ENCODE assay signal across 8 mouse cellular contexts in the genomic region with DNA sequence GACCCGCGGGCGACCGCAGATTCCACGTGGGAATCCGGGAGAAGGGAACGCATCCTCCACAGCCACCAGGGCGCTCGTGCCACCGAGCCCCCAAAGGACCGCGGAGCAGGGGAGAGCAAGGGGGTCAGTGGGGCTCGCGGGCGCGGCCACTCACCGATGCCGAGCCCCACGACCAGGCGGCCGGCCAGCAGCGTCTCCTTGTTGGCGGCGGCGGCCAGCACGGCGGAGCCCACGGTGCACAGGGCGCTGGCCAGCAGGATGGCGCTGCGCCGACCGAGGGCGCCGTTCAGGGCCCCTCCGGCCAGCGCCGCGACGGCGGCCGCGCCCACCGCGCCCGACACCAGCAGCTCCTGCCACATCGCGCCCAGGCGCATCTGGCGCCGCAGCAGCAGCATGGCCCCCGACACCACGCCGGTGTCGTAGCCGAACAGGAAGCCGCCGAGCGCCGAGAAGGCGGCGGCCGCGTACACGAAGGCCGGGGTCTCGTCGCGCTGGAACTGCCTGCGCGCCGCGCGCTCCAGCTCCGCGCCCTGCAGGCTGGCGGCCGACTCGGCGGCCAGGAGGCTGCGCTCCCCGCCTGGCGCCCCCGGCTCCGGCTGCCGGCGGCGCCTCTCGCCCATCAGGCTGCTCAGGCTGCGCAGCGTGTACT. TPM values are rescaled to one million over a fixed set of nuclear protein-coding genes. Genes with fewer than 3 reads are reported as not detected.
DNase-seq lines count a peak whose midpoint lies in the region; ATAC-seq and TF ChIP-seq lines count a peak whose summit lies in the region.

No protein-coding gene starts in this region.

- no peak for TF ChIP-seq CTCF in small intestine, adult 2 months (IDR thresholded peaks at IDR 0.05; ENCODE audit: extremely low read depth, insufficient read length, insufficient replicate concordance, low read depth, low read length)

- intact Hi-C loops in gastrocnemius, postnatal 14 days (cut with DNase I; ENCODE audit: low total_unique reads): loop anchor here (5.0 kb wide), 1 partner anchor 95 kb away; no protein-coding TSS in a partner anchor
- intact Hi-C loops in left cerebral cortex, postnatal 36 days (cut with DNase I): loop anchor here (10.0 kb wide), 1 partner anchor 388 kb away; no protein-coding TSS in a partner anchor

- TF ChIP-seq POLR2A in small intestine, adult 2 months (IDR thresholded peaks at IDR 0.05; ENCODE audit: low read depth, low read length): no peak

- under 1% methylated on average over 74 of the region's 91 CpGs for WGBS in neural tube, embryonic 11.5 days
- 0% methylated on average over 79 of the region's 91 CpGs for WGBS in intestine, embryonic 14.5 days
- under 1% methylated on average over 81 of the region's 91 CpGs for WGBS in lung, embryonic 16.5 days
- 1% methylated on average over 89 of the region's 91 CpGs for WGBS in small intestine, adult 2 months

- peak overlapping the region; percentile 68 for H3K4me3 ChIP-seq in neural tube, embryonic 11.5 days (ENCODE audit: low read depth, low read length)
- peak overlapping the region; percentile 67 for H3K4me3 ChIP-seq in intestine, embryonic 14.5 days (ENCODE audit: low read depth, low read length)
- peak overlapping the region; percentile 74 for H3K4me3 ChIP-seq in lung, embryonic 16.5 days (ENCODE audit: low read length)
- peak overlapping the region; percentile 92 for H3K4me3 ChIP-seq in small intestine, adult 2 months (ENCODE audit: low read depth, low read length)

- peak overlapping the region; percentile 70 for H3K9ac ChIP-seq in neural tube, embryonic 11.5 days (ENCODE audit: low read length)
- H3K9ac ChIP-seq in intestine, embryonic 14.5 days (ENCODE audit: low read length): peak overlapping the region; percentile 65
- peak overlapping the region; percentile 73 for H3K9ac ChIP-seq in lung, embryonic 16.5 days (ENCODE audit: low read length)

- DNase-seq in neural tube, embryonic 11.5 days (ENCODE audit: low spot score): no peak
- no peak for DNase-seq in neural tube, embryonic 10.5 days (ENCODE audit: extremely low spot score, low spot score)
- DNase-seq in cerebellum, adult 9-10 months: peak; percentile 45
- peak; percentile 33 for DNase-seq in gastrocnemius, postnatal 14 days
- DNase-seq in intestine, embryonic 14.5 days (ENCODE audit: low spot score): peak; percentile 67
- no peak for DNase-seq in left cerebral cortex, postnatal 36 days (ENCODE audit: low spot score in 2 of 2)

- no peaks in the 10 kb centered on the region for H3K36me3 ChIP-seq in neural tube, embryonic 11.5 days (ENCODE audit: control insufficient read depth, insufficient read depth, low read length)
- H3K36me3 ChIP-seq in intestine, embryonic 14.5 days (ENCODE audit: control insufficient read depth, insufficient read depth, low read length): no peaks in the 10 kb centered on the region
- H3K36me3 ChIP-seq in lung, embryonic 16.5 days (ENCODE audit: control insufficient read depth, insufficient read depth, low read length): no peaks in the 10 kb centered on the region
- H3K36me3 ChIP-seq in small intestine, adult 2 months (ENCODE audit: control insufficient read depth, insufficient read depth, low read length): no peaks in the 10 kb centered on the region

- peak overlapping the region; percentile 96 for H3K4me2 ChIP-seq in neural tube, embryonic 11.5 days (ENCODE audit: low read depth)
- H3K4me2 ChIP-seq in intestine, embryonic 14.5 days (ENCODE audit: low read length): peak overlapping the region; percentile 96
- H3K4me2 ChIP-seq in lung, embryonic 16.5 days (ENCODE audit: low read depth, low read length): peak overlapping the region; percentile 94

- peaks cover 2% of the 10 kb centered on the region; the same call in 1 of the 2 replicates for H3K4me1 ChIP-seq in neural tube, embryonic 11.5 days (ENCODE audit: control insufficient read depth, insufficient read depth, low read length)
- H3K4me1 ChIP-seq in intestine, embryonic 14.5 days (replicated peaks; ENCODE audit: control insufficient read depth, insufficient read depth, low read length): no peaks in the 10 kb centered on the region; the same call in 1 of the 2 replicates
- peaks cover under 1% of the 10 kb centered on the region; the same call in 1 of the 2 replicates for H3K4me1 ChIP-seq in lung, embryonic 16.5 days (replicated peaks; ENCODE audit: control insufficient read depth, insufficient read depth, low read length)
- H3K4me1 ChIP-seq in small intestine, adult 2 months (ENCODE audit: control insufficient read depth, insufficient read depth, insufficient read length, low read length): no peaks in the 10 kb centered on the region

- H3K27ac ChIP-seq in neural tube, embryonic 11.5 days (ENCODE audit: low read depth, low read length): peak overlapping the region; percentile 46; the same call in 1 of the 2 replicates
- H3K27ac ChIP-seq in intestine, embryonic 14.5 days (ENCODE audit: low read depth): peak overlapping the region; percentile 51
- peak overlapping the region; percentile 71 for H3K27ac ChIP-seq in lung, embryonic 16.5 days (ENCODE audit: low read length)
- H3K27ac ChIP-seq in small intestine, adult 2 months (ENCODE audit: insufficient read depth, low read depth, low read length): no peak overlapping the region

- ATAC-seq in neural tube, embryonic 11.5 days (ENCODE audit: insufficient read depth, low FRiP score, low TSS enrichment): peak; percentile 86
- peak; percentile 85 for ATAC-seq in intestine, embryonic 14.5 days (replicated peaks; ENCODE audit: low FRiP score, low TSS enrichment, low read depth)
- ATAC-seq in lung, embryonic 16.5 days (ENCODE audit: low read depth): peak; percentile 89

- 0 out of 2 replicates have a peak, but pooled peaks cover 2% of the 10 kb centered on the region for H3K27me3 ChIP-seq in neural tube, embryonic 11.5 days (ENCODE audit: control insufficient read depth, insufficient read depth, low read length)
- peaks cover 6% of the 10 kb centered on the region; the same call in 1 of the 2 replicates for H3K27me3 ChIP-seq in intestine, embryonic 14.5 days (replicated peaks; ENCODE audit: control insufficient read depth, insufficient read depth, low read length)
- peaks cover 10% of the 10 kb centered on the region for H3K27me3 ChIP-seq in lung, embryonic 16.5 days (ENCODE audit: control insufficient read depth, insufficient read depth, low read depth, low read length)
- H3K27me3 ChIP-seq in small intestine, adult 2 months (ENCODE audit: control insufficient read depth, insufficient read depth, low read length): no peaks in the 10 kb centered on the region

- H3K9me3 ChIP-seq in neural tube, embryonic 11.5 days (ENCODE audit: control insufficient read depth, low read length): no peaks in the 10 kb centered on the region
- no peaks in the 10 kb centered on the region for H3K9me3 ChIP-seq in intestine, embryonic 14.5 days (ENCODE audit: control insufficient read depth, low read length)
- H3K9me3 ChIP-seq in lung, embryonic 16.5 days (ENCODE audit: control insufficient read depth, low read length): no peaks in the 10 kb centered on the region

RNA-seq across cellular contexts. Expression of gene Slc2a13, which starts 0.5 kb away (rescaled TPM):
- 1.4 and 1.9 TPM in 2 replicates for polyA plus RNA-seq in neural tube, embryonic 11.5 days (2014; fragmentation: Nextera tagmentation; extraction: Ambion mirVana)
- 1 to 10 TPM; 2.4 TPM for total RNA-seq in gastrocnemius, postnatal 14 days (2021)
- 1.8 and 2.1 TPM in 2 replicates for polyA plus RNA-seq in intestine, embryonic 14.5 days (2014; fragmentation: Nextera tagmentation; extraction: Ambion mirVana)
- polyA plus RNA-seq in lung, embryonic 16.5 days (2015; fragmentation: Nextera tagmentation; extraction: Ambion mirVana): 1.2 and 1.9 TPM in 2 replicates
- polyA plus RNA-seq in small intestine, adult 2 months (2012; rRNA removed): 0.20 and 0.71 TPM in 2 replicates
- total RNA-seq in left cerebral cortex, postnatal 36 days (2021): 100 to 1,000 TPM; 104 to 105 TPM

Comparison
In these comparisons a context has a peak if more than half of its experiments do, and no peak if none do; other contexts are left out.
1. DNase-seq: peak in cerebellum, adult 9-10 months (single experiment), gastrocnemius, postnatal 14 days (single experiment) and intestine, embryonic 14.5 days (single experiment); none in neural tube, embryonic 11.5 days (single experiment), neural tube, embryonic 10.5 days (single experiment) and left cerebral cortex, postnatal 36 days (0 of 2).
2. Peak in every context shown above with its lines, with median percentiles within 50 percentile points of each other: ATAC-seq, H3K4me2 ChIP-seq, H3K4me3 ChIP-seq and H3K9ac ChIP-seq.